Mouse (Mus musculus) liver, embryonic 13.5 days (tissue): ENCODE results near the gene Ctbp2. TPM values are rescaled to one million over a fixed set of nuclear protein-coding genes. Genes with fewer than 3 reads are reported as not detected.

ENCODE experiments used
- polyA plus RNA-seq: library from polyadenylated mRNA; unstranded; fragments of >200 nt; fragmentation: Nextera tagmentation; extraction: Ambion mirVana; gene quantifications from 2 replicates; pipeline ENCODE4 v1.2.1, GENCODE M21; 2015

Ctbp2 gene
- polyA plus RNA-seq, 1 experiment from 2014 or later, result 11.4 TPM

Other genes starting within 250 kb of the Ctbp2 start
- gene Zranb1, start 193.2 kb downstream of the Ctbp2 start, polyA plus RNA-seq, result 5.5 and 5.6 TPM in 2 replicates
- 8.9 and 10.8 TPM in 2 replicates for gene Fgfr2, start 1.0 kb downstream of the Ctbp2 start, polyA plus RNA-seq